Mouse (Mus musculus) MEL (cell line): ENCODE data around the gene Aplp1. TPM values are rescaled to one million over a fixed set of nuclear protein-coding genes. Genes with fewer than 3 reads are reported as not detected.

Experiments
- DNase-seq: peaks from one replicate; pipeline ENCODE4 v3.0.0; 2011; ENCODE audit warnings: low read depth, low spot score
- H3K27ac ChIP-seq: 2 replicates; pipeline ENCODE4 v1.5.1; 2012; ENCODE audit warnings: low read depth, mild to moderate bottlenecking, control low read depth, low read length, moderate library complexity; ENCODE audit not compliant: control insufficient read depth
- H3K27me3 ChIP-seq, 2 experiments: fragments of 150-350 bp in 1 of 2; sonication (generic) in 1 of 2; 2 replicates each; pipeline ENCODE4 v1.6.1; 2012; ENCODE audit warnings: low read length in 2 of 2, mild to moderate bottlenecking in 2 of 2, improper control_type of control experiment in 1 of 2, moderate library complexity in 1 of 2; ENCODE audit not compliant: insufficient read depth in 2 of 2, control insufficient read depth in 1 of 2
- H3K36me3 ChIP-seq, 2 experiments: 2 replicates each; pipeline ENCODE4 v1.6.1; 2012 to 2014; ENCODE audit warnings: low read length in 2 of 2, improper control_type of control experiment in 1 of 2, inconsistent platforms in 1 of 2, mild to moderate bottlenecking in 1 of 2; ENCODE audit not compliant: insufficient read depth in 2 of 2, control insufficient read depth in 1 of 2
- H3K4me1 ChIP-seq, 2 experiments: fragments of 150-350 bp in 1 of 2; sonication (generic) in 1 of 2; 2 replicates each; pipeline ENCODE4 v1.6.1; 2012; ENCODE audit warnings: low read length in 2 of 2, improper control_type of control experiment in 1 of 2, mild to moderate bottlenecking in 1 of 2; ENCODE audit not compliant: insufficient read depth in 2 of 2, control insufficient read depth in 1 of 2
- H3K4me3 ChIP-seq, 2 experiments: fragments of 150-350 bp in 1 of 2; sonication (generic) in 1 of 2; 2 replicates each; pipeline ENCODE4 v1.5.1; 2012; ENCODE audit warnings: low read depth in 2 of 2, low read length in 2 of 2, mild to moderate bottlenecking in 2 of 2, moderate library complexity in 2 of 2, control low read depth in 1 of 2, improper control_type of control experiment in 1 of 2; ENCODE audit not compliant: control insufficient read depth in 1 of 2, insufficient read depth in 1 of 2
- H3K79me2 ChIP-seq: 2 replicates; pipeline ENCODE4 v1.6.1; 2012; ENCODE audit warnings: mild to moderate bottlenecking, low read length, moderate library complexity; ENCODE audit not compliant: control insufficient read depth, poor library complexity, insufficient read depth
- H3K9ac ChIP-seq: 2 replicates; pipeline ENCODE4 v1.6.1; 2012; ENCODE audit warnings: low read depth, mild to moderate bottlenecking, control low read depth, low read length, moderate library complexity; ENCODE audit not compliant: control insufficient read depth, poor library complexity, severe bottlenecking
- H3K9me3 ChIP-seq: fragments of 150-350 bp; sonication (generic); replicated peaks from 2 replicates; pipeline ENCODE4 v1.6.1; 2012; ENCODE audit warnings: mild to moderate bottlenecking, low read length, improper control_type of control experiment, moderate library complexity; ENCODE audit not compliant: insufficient read depth
- BHLHE40 ChIP-seq: IDR thresholded peaks from 2 replicates; pipeline ENCODE4 v1.6.1; 2012; ENCODE audit warnings: low read depth, mild to moderate bottlenecking, inconsistent platforms, low read length, improper control_type of control experiment, borderline replicate concordance
- CHD2 ChIP-seq: IDR thresholded peaks from 2 replicates; pipeline ENCODE4 v1.6.1; 2011; ENCODE audit warnings: low read length, improper control_type of control experiment
- CTCF ChIP-seq, 3 experiments: IDR thresholded peaks in 2 of 3; conservative IDR thresholded peaks in 1 of 3; 2 replicates each; pipeline ENCODE4 v1.5.1; 2011 to 2012; ENCODE audit warnings: low read length in 3 of 3, low read depth in 2 of 3, mild to moderate bottlenecking in 2 of 3, improper control_type of control experiment in 1 of 3, inconsistent platforms in 1 of 3, mixed read lengths in 1 of 3, moderate library complexity in 1 of 3; ENCODE audit not compliant: control insufficient read depth in 1 of 3, insufficient read depth in 1 of 3, poor library complexity in 1 of 3, severe bottlenecking in 1 of 3
- ELF1 ChIP-seq: IDR thresholded peaks from 2 replicates; pipeline ENCODE4 v1.6.1; 2014; ENCODE audit warnings: low read depth, mild to moderate bottlenecking, inconsistent platforms, low read length, improper control_type of control experiment, moderate library complexity
- ETS1 ChIP-seq: IDR thresholded peaks from 2 replicates; pipeline ENCODE4 v1.6.1; 2012; ENCODE audit warnings: low read depth, mild to moderate bottlenecking, inconsistent platforms, low read length, improper control_type of control experiment, moderate library complexity
- GABPA ChIP-seq: IDR thresholded peaks from 2 replicates; pipeline ENCODE4 v1.6.1; 2012; ENCODE audit warnings: low read depth, mild to moderate bottlenecking, inconsistent platforms, low read length, improper control_type of control experiment, moderate library complexity
- HCFC1 ChIP-seq: IDR thresholded peaks from 2 replicates; pipeline ENCODE4 v1.6.1; 2012; ENCODE audit warnings: low read depth, mild to moderate bottlenecking, inconsistent platforms, low read length, improper control_type of control experiment, moderate library complexity
- JUND ChIP-seq: IDR thresholded peaks from 2 replicates; pipeline ENCODE4 v1.6.1; 2011; ENCODE audit warnings: low read depth, mild to moderate bottlenecking, improper control_type of control experiment, low read length
- KAT2A ChIP-seq: conservative IDR thresholded peaks from 2 replicates; pipeline ENCODE4 v1.6.1; 2012; ENCODE audit warnings: low read depth, low read length, improper control_type of control experiment, inconsistent platforms
- MAX ChIP-seq: IDR thresholded peaks from 2 replicates; pipeline ENCODE4 v1.6.1; 2011; ENCODE audit warnings: low read length, improper control_type of control experiment
- MEF2A ChIP-seq: IDR thresholded peaks from 2 replicates; pipeline ENCODE4 v1.6.1; 2014; ENCODE audit warnings: low read depth, mild to moderate bottlenecking, inconsistent platforms, low read length, improper control_type of control experiment; ENCODE audit not compliant: poor library complexity, insufficient replicate concordance, severe bottlenecking; ENCODE audit errors: extremely low read depth
- MXI1 ChIP-seq: IDR thresholded peaks from 2 replicates; pipeline ENCODE4 v1.6.1; 2011; ENCODE audit warnings: mild to moderate bottlenecking, low read depth, low read length, improper control_type of control experiment
- MYB ChIP-seq: IDR thresholded peaks from 2 replicates; pipeline ENCODE4 v1.6.1; 2011; ENCODE audit warnings: mild to moderate bottlenecking, low read depth, low read length, improper control_type of control experiment
- NELFE ChIP-seq: IDR thresholded peaks from 2 replicates; pipeline ENCODE4 v1.6.1; 2011; ENCODE audit warnings: low read depth, low read length, improper control_type of control experiment
- NRF1 ChIP-seq: IDR thresholded peaks from 2 replicates; pipeline ENCODE4 v1.6.1; 2014; ENCODE audit warnings: low read depth, mild to moderate bottlenecking, inconsistent platforms, low read length, improper control_type of control experiment, moderate library complexity; ENCODE audit not compliant: poor library complexity, insufficient read depth, severe bottlenecking
- POLR2A ChIP-seq, 2 experiments: IDR thresholded peaks; 2 replicates each; pipeline ENCODE4 v1.6.1; 2011 to 2012; ENCODE audit warnings: low read length in 2 of 2, mild to moderate bottlenecking in 2 of 2, control low read depth in 1 of 2, improper control_type of control experiment in 1 of 2, low read depth in 1 of 2, moderate library complexity in 1 of 2; ENCODE audit not compliant: control insufficient read depth in 1 of 2, insufficient read depth in 1 of 2, poor library complexity in 1 of 2
- POLR2AphosphoS2 ChIP-seq: IDR thresholded peaks from 2 replicates; pipeline ENCODE4 v1.6.1; 2011; ENCODE audit warnings: low read length, improper control_type of control experiment
- RAD21 ChIP-seq: IDR thresholded peaks from 2 replicates; pipeline ENCODE4 v1.6.1; 2011; ENCODE audit warnings: mild to moderate bottlenecking, low read depth, low read length, improper control_type of control experiment
- RCOR1 ChIP-seq: IDR thresholded peaks from 2 replicates; pipeline ENCODE4 v1.6.1; 2012; ENCODE audit warnings: low read depth, mild to moderate bottlenecking, inconsistent platforms, low read length, improper control_type of control experiment
- SIN3A ChIP-seq: IDR thresholded peaks from 2 replicates; pipeline ENCODE4 v1.6.1; 2012; ENCODE audit warnings: low read length, improper control_type of control experiment, inconsistent platforms
- TAL1 ChIP-seq: IDR thresholded peaks from 2 replicates; pipeline ENCODE4 v1.6.1; 2012; ENCODE audit warnings: mild to moderate bottlenecking, inconsistent platforms, low read length, moderate library complexity, mixed read lengths
- TBP ChIP-seq: IDR thresholded peaks from 2 replicates; pipeline ENCODE4 v1.8.0; 2011; ENCODE audit warnings: low read depth, low read length, improper control_type of control experiment
- TCF12 ChIP-seq: IDR thresholded peaks from 2 replicates; pipeline ENCODE4 v1.6.1; 2014; ENCODE audit warnings: low read depth, mild to moderate bottlenecking, inconsistent platforms, low read length, improper control_type of control experiment, moderate library complexity
- USF1 ChIP-seq: IDR thresholded peaks from 2 replicates; pipeline ENCODE4 v1.6.1; 2014; ENCODE audit warnings: low read depth, mild to moderate bottlenecking, inconsistent platforms, low read length, improper control_type of control experiment, moderate library complexity
- USF2 ChIP-seq, 2 experiments: IDR thresholded peaks; 2 replicates each; pipeline ENCODE4 v1.6.1; 2011 to 2012; ENCODE audit warnings: improper control_type of control experiment in 2 of 2, low read length in 2 of 2, borderline replicate concordance in 1 of 2, inconsistent platforms in 1 of 2, low read depth in 1 of 2, mild to moderate bottlenecking in 1 of 2; ENCODE audit not compliant: insufficient read depth in 1 of 2
- ZC3H11A ChIP-seq: IDR thresholded peaks from 2 replicates; pipeline ENCODE4 v1.6.1; 2012; ENCODE audit warnings: low read depth, mild to moderate bottlenecking, inconsistent platforms, low read length, improper control_type of control experiment
- ZMIZ1 ChIP-seq: IDR thresholded peaks from 2 replicates; pipeline ENCODE4 v1.6.1; 2012; ENCODE audit warnings: low read depth, mild to moderate bottlenecking, inconsistent platforms, low read length, improper control_type of control experiment, moderate library complexity
- ZNF384 ChIP-seq: IDR thresholded peaks from 2 replicates; pipeline ENCODE4 v1.6.1; 2012; ENCODE audit warnings: low read depth, mild to moderate bottlenecking, inconsistent platforms, low read length, improper control_type of control experiment
- polyA plus RNA-seq, 2 experiments: library from polyadenylated mRNA; stranded (reverse) in 1 of 2; unstranded in 1 of 2; fragments of >175 nt in 1 of 2; fragments of >200 nt in 1 of 2; gene quantifications; 2 replicates each; pipeline versions ENCODE4 v1.2.1 to v1.2.4; 2012; ENCODE audit warnings: low replicate concordance in 2 of 2, low read depth in 1 of 2; ENCODE audit not compliant: insufficient read length in 2 of 2, insufficient read depth in 1 of 2, missing spikeins in 1 of 2
- total RNA-seq: library from RNA; depleted of rRNA; stranded (reverse); fragments of 300-350 nt; gene quantifications from 2 replicates; pipeline ENCODE4 v1.2.3, GENCODE M21; 2012

Gene Aplp1
- total and polyA plus RNA-seq, 3 experiments, result 1.9 to 7.1 TPM; not detected in 1

DNA sequence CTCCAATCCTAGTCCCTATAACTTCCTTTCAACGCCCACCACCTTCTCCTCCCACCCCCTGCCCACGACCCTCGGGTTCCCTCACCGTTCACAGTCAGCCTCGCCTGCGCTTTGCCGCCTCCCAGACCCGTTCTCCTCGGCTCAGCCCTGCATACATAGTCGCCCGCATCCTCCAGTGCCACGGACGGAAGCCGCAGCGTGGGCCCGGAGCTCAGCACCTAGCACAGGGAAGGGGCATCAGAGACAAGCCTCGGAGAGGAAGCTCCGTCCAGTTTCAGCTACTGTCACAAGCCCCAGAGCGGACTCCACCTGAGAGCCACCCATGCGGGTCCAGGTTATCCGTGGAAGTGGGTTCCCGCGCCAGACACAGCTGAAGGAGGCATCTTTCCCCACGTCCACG lies 8.0 kb upstream of the Aplp1 start:
- no peaks in the 10 kb centered on the region for H3K36me3 ChIP-seq
- no peaks in the 10 kb centered on the region; a peak in 1 of 4 replicates for H3K27me3 ChIP-seq
- no peak for DNase-seq
- H3K4me1 ChIP-seq, result no peaks in the 10 kb centered on the region
- no peak overlapping the region for H3K9ac ChIP-seq
- TF ChIP-seq ZC3H11A, result no peak
- TF ChIP-seq GABPA, result no peak
- TF ChIP-seq TCF12, result no peak
- no peak for TF ChIP-seq CTCF (IDR thresholded peaks at IDR 0.05 in 2 of 3, conservative IDR thresholded peaks at IDR 0.05 in 1 of 3; ENCODE audit: control insufficient read depth in 1 of 3, insufficient read depth in 1 of 3, low read depth in 2 of 3, low read length in 3 of 3, poor library complexity in 1 of 3, severe bottlenecking in 1 of 3)
- TF ChIP-seq MXI1, result no peak
- no peak for TF ChIP-seq POLR2A (IDR thresholded peaks at IDR 0.05; ENCODE audit: control insufficient read depth in 1 of 2, insufficient read depth in 1 of 2, low read depth in 1 of 2, low read length in 2 of 2, poor library complexity in 1 of 2)
- no peak for TF ChIP-seq USF1
- no peak for TF ChIP-seq TBP
- TF ChIP-seq NELFE, result no peak
- TF ChIP-seq ZMIZ1, result no peak
- TF ChIP-seq ELF1, result no peak
- TF ChIP-seq RCOR1, result no peak
- no peak for TF ChIP-seq RAD21
- no peak for TF ChIP-seq BHLHE40
- no peak for TF ChIP-seq CHD2
- no peak for TF ChIP-seq JUND
- no peak for TF ChIP-seq ETS1
- no peak for TF ChIP-seq MEF2A
- no peak for TF ChIP-seq MYB
- H3K79me2 ChIP-seq, result no peaks in the 10 kb centered on the region
- no peak overlapping the region for H3K27ac ChIP-seq
- H3K9me3 ChIP-seq, result no peaks in the 10 kb centered on the region
- H3K4me3 ChIP-seq, result no peak overlapping the region

DNA sequence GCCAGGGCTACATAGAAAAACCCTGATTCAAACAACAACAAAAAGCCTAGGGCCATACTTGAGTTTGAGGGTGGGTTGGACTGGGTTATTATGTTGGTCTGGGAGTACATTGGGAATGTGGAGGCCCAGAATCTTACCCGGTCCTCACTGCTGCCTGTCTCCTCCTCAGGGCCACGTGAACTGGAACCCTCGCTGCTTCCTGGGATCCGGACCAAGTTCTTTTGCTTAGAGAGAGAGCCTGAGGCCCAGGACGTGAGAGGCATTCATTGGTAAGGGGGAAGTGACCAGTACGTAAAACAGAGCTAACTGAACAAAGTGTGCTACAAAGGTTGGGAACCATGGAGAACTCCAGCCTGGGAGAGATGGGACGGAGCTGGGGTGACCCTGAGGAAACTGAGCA lies 4.9 kb upstream of the Aplp1 start:
- Histone ChIP-seq H3K9ac (no peak overlapping the region), H3K36me3 (no peaks in the 10 kb centered on the region; a peak in 1 of 4 replicates), H3K27ac (no peak overlapping the region), H3K9me3 (no peaks in the 10 kb centered on the region), H3K4me3 (no peak overlapping the region), H3K79me2 (no peaks in the 10 kb centered on the region; the same call in 1 of the 2 replicates), H3K4me1 (no peaks in the 10 kb centered on the region), H3K27me3 (no peaks in the 10 kb centered on the region)
- TF ChIP-seq NRF1, result no peak
- TF ChIP-seq ETS1, result no peak
- no peak for TF ChIP-seq TAL1
- no peak for TF ChIP-seq KAT2A
- TF ChIP-seq MEF2A, result no peak
- TF ChIP-seq ZNF384, result no peak
- no peak for TF ChIP-seq MAX
- no peak for TF ChIP-seq GABPA
- TF ChIP-seq SIN3A, result no peak
- TF ChIP-seq CTCF (IDR thresholded peaks at IDR 0.05 in 2 of 3, conservative IDR thresholded peaks at IDR 0.05 in 1 of 3; ENCODE audit: control insufficient read depth in 1 of 3, insufficient read depth in 1 of 3, low read depth in 2 of 3, low read length in 3 of 3, poor library complexity in 1 of 3, severe bottlenecking in 1 of 3), result no peak
- TF ChIP-seq RAD21, result no peak
- no peak for TF ChIP-seq POLR2AphosphoS2
- no peak for TF ChIP-seq HCFC1
- no peak for TF ChIP-seq ZMIZ1
- TF ChIP-seq POLR2A (IDR thresholded peaks at IDR 0.05; ENCODE audit: control insufficient read depth in 1 of 2, insufficient read depth in 1 of 2, low read depth in 1 of 2, low read length in 2 of 2, poor library complexity in 1 of 2), result no peak
- no peak for TF ChIP-seq USF2 (IDR thresholded peaks at IDR 0.05; ENCODE audit: borderline replicate concordance in 1 of 2, insufficient read depth in 1 of 2, low read depth in 1 of 2, low read length in 2 of 2)
- DNase-seq, result no peak
